Mouse (Mus musculus): ENCODE results near the gene Abcf1. TPM values are rescaled to one million over a fixed set of nuclear protein-coding genes. Genes with fewer than 3 reads are reported as not detected.

Abcf1 gene
- total and polyA plus RNA-seq, 2 experiments from 2014 or later = 47.7 to 94.5 TPM

DNA sequence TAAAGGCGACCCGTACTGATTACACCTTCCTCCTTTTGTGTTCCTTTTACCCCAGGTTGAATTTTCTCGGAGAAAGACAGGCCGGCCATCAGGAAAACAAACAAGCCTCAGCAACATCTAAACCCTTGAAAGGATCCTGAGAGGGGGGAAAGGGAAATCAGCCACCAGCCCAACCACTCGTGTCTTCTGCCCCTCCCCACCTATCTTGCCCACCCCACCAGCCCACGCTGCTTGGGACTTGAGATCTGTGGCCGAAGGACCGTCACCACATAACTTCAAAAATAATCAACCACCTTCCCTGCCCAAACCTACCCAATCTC lies 52.5 kb downstream of the Abcf1 start:
- Histone ChIP-seq H3K4me1 (ENCODE audit: insufficient read depth, low read length) (peaks cover 24% of the 10 kb centered on the region), H3K4me3 (ENCODE audit: low read length) (peak overlapping the region; percentile 73), H3K27me3 (ENCODE audit: insufficient read depth, low read length) (no peaks in the 10 kb centered on the region), H3K36me3 (ENCODE audit: insufficient read depth, low read length) (peaks cover 10% of the 10 kb centered on the region; the same call in 1 of the 2 replicates), H3K27ac (peak overlapping the region; percentile 98), H3K9ac (replicated peaks; ENCODE audit: low read length) (peak overlapping the region; percentile 97), H3K4me2 (ENCODE audit: low read depth, low read length) (peak overlapping the region; percentile 90), H3K9me3 (ENCODE audit: low read length) (no peaks in the 10 kb centered on the region)
- no peak for TF ChIP-seq CTCF (IDR thresholded peaks at IDR 0.05; ENCODE audit: low read depth)
- peak; percentile 39 for DNase-seq (ENCODE audit: low spot score)
- ATAC-seq = no peak
- 0% methylated on average over 8 of the region's 8 CpGs for WGBS

DNA sequence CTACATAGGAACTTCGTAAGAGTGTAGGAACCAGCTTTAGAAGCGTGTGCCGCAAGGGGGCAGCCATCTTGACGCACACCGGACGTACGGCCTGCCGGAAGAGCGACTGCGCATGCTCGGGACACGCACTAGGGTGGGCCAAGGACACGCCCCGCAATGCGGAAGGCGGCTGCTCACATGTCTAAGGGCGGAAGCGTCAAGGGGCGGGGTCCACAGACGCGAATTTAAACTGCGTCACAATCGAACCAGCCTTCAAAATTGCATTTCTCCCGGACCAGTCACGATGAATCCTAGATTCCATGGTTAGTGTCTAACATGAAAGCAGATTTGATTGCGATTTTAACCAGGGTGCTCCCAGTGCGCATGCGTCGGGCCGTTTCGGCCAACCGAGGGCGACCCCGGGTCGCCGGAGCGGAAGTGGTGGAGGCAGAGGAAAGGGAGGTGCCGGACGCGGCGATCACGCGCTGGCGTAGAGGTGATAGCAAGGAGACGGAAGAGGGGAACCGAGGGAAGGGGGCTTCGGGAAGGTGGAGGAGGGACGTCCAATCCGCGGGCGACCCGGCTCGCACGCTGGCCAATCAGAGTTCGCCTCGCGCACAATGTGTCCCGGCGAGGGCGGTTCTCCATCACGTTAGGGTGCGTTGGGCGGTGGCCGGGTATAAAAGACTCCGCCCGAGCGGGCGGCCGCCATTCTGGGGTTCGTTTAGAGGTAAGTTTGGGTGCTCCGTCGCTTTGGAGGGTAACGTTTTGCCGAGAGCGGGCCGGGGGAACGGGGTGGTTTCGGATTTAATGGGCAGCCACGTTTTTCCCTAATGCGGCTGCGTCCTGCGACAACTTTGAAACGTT lies 53.0 kb downstream of the Abcf1 start, which contains the start of the genes Mrps18b and Ppp1r10:
TSS of gene Mrps18b (minus strand) at position 93 of the 846 bp plus-strand sequence.
TSS of gene Ppp1r10 (plus strand) at position 138 of the 846 bp plus-strand sequence.
- DNase-seq (ENCODE audit: low spot score) (peak; percentile 100), ATAC-seq (peak; percentile 95)
- peak within 1 kb of the TSS; percentile 90 for H3K4me2 ChIP-seq (ENCODE audit: low read depth, low read length)
- H3K27me3 ChIP-seq (ENCODE audit: insufficient read depth, low read length) = no peaks in the 10 kb centered on the region
- peak; percentile 79 for TF ChIP-seq CTCF (IDR thresholded peaks at IDR 0.05; ENCODE audit: low read depth)
- peak within 1 kb of the TSS; percentile 98 for H3K27ac ChIP-seq
- peak within 1 kb of the TSS; percentile 97 for H3K9ac ChIP-seq (replicated peaks; ENCODE audit: low read length)
- H3K9me3 ChIP-seq (ENCODE audit: low read length) = no peaks in the 10 kb centered on the region
- peaks cover 24% of the 10 kb centered on the region for H3K4me1 ChIP-seq (ENCODE audit: insufficient read depth, low read length)
- under 1% methylated on average over 83 of the region's 83 CpGs for WGBS
- peaks cover 10% of the 10 kb centered on the region; the same call in 1 of the 2 replicates for H3K36me3 ChIP-seq (ENCODE audit: insufficient read depth, low read length)
- peak within 1 kb of the TSS; percentile 73 for H3K4me3 ChIP-seq (ENCODE audit: low read length)

DNA sequence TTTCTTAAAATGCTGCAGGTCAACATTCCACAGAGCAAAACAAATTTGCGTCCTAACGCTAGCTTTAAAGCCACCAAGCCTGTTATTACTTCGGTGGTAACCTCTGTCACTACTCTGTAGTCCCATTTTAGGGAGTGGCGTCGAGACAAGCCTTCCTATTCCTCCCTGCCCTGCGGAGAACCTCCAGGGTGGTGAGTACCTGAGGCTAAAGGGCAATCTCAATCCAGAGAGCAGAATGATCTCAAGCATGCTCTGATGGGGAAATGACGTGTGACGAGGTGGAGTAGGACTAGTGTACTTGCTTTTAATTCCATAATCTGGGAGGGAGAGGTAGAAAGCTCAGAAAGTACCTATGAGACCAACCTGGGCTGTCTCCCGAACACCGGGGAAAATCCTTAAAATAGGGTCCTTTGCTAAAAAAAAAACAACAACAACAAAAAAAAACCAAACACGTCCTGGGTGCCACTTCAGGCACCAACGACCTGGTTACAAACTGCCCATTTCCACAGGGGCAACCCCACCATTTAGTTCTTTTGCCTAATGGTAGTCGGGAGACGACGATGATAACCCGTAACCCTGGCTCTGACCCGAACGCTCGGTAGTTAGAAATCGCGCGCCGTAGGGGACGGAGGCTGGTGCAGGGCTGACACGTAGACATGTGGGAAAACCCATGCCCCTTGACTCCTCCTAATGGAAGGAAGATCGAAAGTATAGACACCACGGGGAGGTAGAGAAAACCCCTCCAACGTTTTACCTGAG lies 53.8 kb downstream of the Abcf1 start:
- peak overlapping the region; percentile 73 for H3K4me3 ChIP-seq (ENCODE audit: low read length)
- peak overlapping the region; percentile 98 for H3K27ac ChIP-seq
- ATAC-seq (no peak), DNase-seq (ENCODE audit: low spot score) (peak; percentile 16)
- no peaks in the 10 kb centered on the region for H3K9me3 ChIP-seq (ENCODE audit: low read length)
- peaks cover 13% of the 10 kb centered on the region; the same call in 1 of the 2 replicates for H3K36me3 ChIP-seq (ENCODE audit: insufficient read depth, low read length)
- peak overlapping the region; percentile 97 for H3K9ac ChIP-seq (replicated peaks; ENCODE audit: low read length)
- H3K27me3 ChIP-seq (ENCODE audit: insufficient read depth, low read length) = no peaks in the 10 kb centered on the region
- WGBS = 3% methylated on average over 28 of the region's 28 CpGs
- peaks cover 16% of the 10 kb centered on the region for H3K4me1 ChIP-seq (ENCODE audit: insufficient read depth, low read length)
- no peak for TF ChIP-seq CTCF (IDR thresholded peaks at IDR 0.05; ENCODE audit: low read depth)
- H3K4me2 ChIP-seq (ENCODE audit: low read depth, low read length) = peak overlapping the region; percentile 90

DNA sequence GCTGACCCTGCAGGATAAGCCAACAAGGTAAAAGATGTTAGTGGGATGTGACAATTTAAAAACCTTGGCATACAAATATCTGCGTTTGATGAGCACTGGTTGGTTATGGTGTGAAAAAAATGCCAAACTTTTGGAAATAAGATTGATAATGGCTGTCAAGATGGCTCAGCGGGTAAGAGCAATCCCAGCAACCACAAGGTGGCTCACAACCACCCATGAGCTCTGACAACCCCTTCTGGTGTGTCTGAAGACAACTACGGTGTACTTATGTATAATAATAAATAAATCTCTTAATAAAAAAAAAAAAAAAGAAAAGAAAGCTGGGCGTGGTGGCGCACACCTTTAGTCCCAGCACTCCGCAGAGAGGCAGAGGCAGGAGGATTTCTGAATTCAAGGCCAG lies 54.6 kb downstream of the Abcf1 start:
- H3K4me3 ChIP-seq (ENCODE audit: low read length) = no peak overlapping the region
- no peak; the same call in 1 of the 2 replicates for TF ChIP-seq CTCF (IDR thresholded peaks at IDR 0.05; ENCODE audit: low read depth)
- WGBS = 82% methylated on average over 6 of the region's 6 CpGs

DNA sequence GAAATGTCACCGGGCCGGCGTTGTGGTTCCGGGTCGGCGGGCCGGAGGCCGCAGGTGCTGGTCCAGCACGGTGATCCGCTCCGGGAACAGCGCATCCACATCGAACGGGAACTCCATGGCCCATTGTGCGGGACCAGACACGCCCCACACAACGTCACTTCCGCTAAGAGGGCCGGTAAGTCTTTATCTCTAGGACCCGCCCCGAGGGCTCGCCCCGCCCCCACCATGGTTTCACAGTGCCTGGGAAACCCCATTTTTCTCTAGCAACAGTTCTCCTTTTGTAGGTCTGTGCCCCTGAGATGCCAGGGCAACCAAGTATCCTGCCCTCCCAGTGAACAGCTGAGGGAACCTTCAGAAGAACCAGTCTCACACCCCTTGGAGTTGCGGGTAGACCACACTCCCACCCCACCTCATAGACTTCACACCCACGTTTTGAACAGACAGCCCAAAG lies 59.6 kb downstream of the Abcf1 start, which contains the start of gene Atat1:
TSS of gene Atat1 (minus strand) at position 157 of the 451 bp plus-strand sequence.
- no peak for TF ChIP-seq CTCF (IDR thresholded peaks at IDR 0.05; ENCODE audit: low read depth)
- Histone ChIP-seq H3K4me3 (ENCODE audit: low read length) (peak within 1 kb of the TSS; percentile 55), H3K4me2 (ENCODE audit: low read depth, low read length) (peak within 1 kb of the TSS; percentile 87), H3K36me3 (ENCODE audit: insufficient read depth, low read length) (peaks cover 21% of the 10 kb centered on the region; the same call in 1 of the 2 replicates), H3K27ac (peak within 1 kb of the TSS; percentile 77), H3K27me3 (ENCODE audit: insufficient read depth, low read length) (no peaks in the 10 kb centered on the region), H3K9ac (replicated peaks; ENCODE audit: low read length) (peak within 1 kb of the TSS; percentile 63), H3K9me3 (ENCODE audit: low read length) (no peaks in the 10 kb centered on the region), H3K4me1 (ENCODE audit: insufficient read depth, low read length) (peaks cover 14% of the 10 kb centered on the region)
- WGBS = 4% methylated on average over 25 of the region's 25 CpGs
- DNase-seq (ENCODE audit: low spot score) (peak; percentile 97), ATAC-seq (peak; percentile 95)

More for the DNA sequence above, 54.6 kb downstream of the Abcf1 start:
- ATAC-seq (no peak), DNase-seq (ENCODE audit: low spot score) (no peak)
- Histone ChIP-seq H3K4me1 (ENCODE audit: insufficient read depth, low read length) (peaks cover 9% of the 10 kb centered on the region), H3K9me3 (ENCODE audit: low read length) (no peaks in the 10 kb centered on the region), H3K27me3 (ENCODE audit: insufficient read depth, low read length) (no peaks in the 10 kb centered on the region), H3K9ac (replicated peaks; ENCODE audit: low read length) (no peak overlapping the region), H3K36me3 (ENCODE audit: insufficient read depth, low read length) (peaks cover 13% of the 10 kb centered on the region; the same call in 1 of the 2 replicates), H3K4me2 (ENCODE audit: low read depth, low read length) (peak overlapping the region; percentile 90; the same call in 1 of the 2 replicates), H3K27ac (no peak overlapping the region)

DNA sequence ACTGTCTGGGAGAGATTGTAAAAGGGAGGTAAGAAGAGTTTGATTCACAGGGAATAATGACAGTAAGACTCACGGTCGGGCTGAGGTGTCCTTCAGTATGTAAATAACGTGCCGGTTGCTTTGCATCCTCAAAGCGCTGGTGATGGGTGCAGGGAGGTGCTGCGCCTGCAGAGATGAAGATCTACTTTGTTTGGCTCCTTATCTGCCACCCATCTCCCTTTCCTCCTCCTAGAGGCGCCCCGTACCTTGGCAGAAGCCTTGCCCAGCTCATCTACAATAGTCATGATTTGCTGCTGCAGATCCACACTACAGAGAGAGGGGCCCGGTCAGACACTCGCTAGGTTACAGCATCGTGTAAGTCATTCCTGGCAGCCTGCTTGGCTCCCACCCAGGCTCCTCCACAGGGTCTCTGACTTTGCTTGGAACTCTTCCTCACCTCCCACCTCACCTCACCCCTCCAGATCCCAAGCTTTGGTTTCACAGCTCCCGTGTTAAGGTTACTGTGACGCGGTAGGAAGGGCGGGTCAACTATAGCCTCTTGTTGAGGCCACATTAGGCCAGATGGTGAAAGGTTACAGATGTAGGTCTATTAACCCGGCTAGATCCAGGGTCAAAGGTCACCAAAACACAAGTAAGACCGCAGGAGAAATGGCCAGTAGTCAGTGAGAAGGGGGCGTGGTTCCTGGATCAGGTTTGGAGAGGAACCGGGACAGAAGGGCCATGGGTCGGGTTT lies 60.2 kb downstream of the Abcf1 start:
- Histone ChIP-seq H3K4me2 (ENCODE audit: low read depth, low read length) (peak overlapping the region; percentile 87), H3K27me3 (ENCODE audit: insufficient read depth, low read length) (no peaks in the 10 kb centered on the region), H3K4me3 (ENCODE audit: low read length) (peak overlapping the region; percentile 55), H3K4me1 (ENCODE audit: insufficient read depth, low read length) (peaks cover 14% of the 10 kb centered on the region), H3K9me3 (ENCODE audit: low read length) (no peaks in the 10 kb centered on the region), H3K27ac (peak overlapping the region; percentile 77), H3K9ac (replicated peaks; ENCODE audit: low read length) (peak overlapping the region; percentile 63), H3K36me3 (ENCODE audit: insufficient read depth, low read length) (peaks cover 24% of the 10 kb centered on the region; the same call in 1 of the 2 replicates)
- DNase-seq (ENCODE audit: low spot score) (no peak), ATAC-seq (peak; percentile 5; the same call in 1 of the 2 replicates)
- 18% methylated on average over 20 of the region's 20 CpGs for WGBS
- TF ChIP-seq CTCF (IDR thresholded peaks at IDR 0.05; ENCODE audit: low read depth) = no peak

Measured in hindbrain, postnatal 0 days (tissue).